Mouse (Mus musculus): Measurements from ENCODE around the gene Erf. TPM values are rescaled to one million over a fixed set of nuclear protein-coding genes. Genes with fewer than 3 reads are reported as not detected.

Erf gene
- polyA plus RNA-seq, 1 experiment from 2014 or later, result 24.4 TPM

DNA sequence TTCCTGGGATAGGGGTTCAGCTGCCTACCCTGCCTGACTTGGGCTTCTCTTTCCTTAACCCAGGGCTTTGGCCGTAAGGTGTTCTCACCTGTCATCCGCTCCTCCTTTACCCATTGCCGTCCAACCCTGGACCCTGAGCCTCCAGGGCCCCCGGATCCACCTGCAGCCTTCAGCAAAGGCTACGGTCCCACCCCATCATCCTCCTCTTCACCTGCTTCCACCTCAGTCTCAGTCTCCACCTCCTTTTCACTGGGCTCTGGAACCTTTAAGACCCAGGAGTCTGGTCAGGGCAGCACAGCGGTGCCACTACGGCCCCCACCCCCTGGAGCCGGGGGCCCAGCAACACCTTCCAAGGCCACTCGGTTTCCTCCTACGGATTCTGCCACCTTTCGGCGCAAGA lies 37.5 kb upstream of the Erf start:
- WGBS, result 89% methylated on average over 12 of the region's 12 CpGs
- ATAC-seq (ENCODE audit: insufficient number of reproducible peaks, low FRiP score, low TSS enrichment, low read depth), result no peak

DNA sequence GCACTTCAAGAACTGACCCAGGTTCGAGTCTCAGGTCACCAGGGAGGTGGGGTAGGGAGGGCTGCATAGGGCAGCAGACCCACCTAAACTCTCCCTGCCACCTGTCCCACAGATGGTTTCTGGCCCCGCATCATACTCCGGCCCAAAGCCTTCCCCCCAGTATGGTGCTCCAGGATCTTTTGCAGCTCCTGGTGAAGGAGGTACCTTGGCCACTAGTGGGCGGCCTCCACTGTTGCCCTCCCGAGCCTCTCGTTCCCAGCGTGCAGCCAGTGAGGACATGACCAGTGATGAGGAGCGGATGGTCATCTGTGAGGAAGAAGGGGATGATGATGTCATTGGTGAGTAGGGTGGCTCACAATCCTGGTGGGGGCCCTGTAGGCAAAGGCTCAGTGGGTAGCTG lies 36.4 kb upstream of the Erf start:
- Histone ChIP-seq H3K9ac (no peak overlapping the region), H3K4me2 (no peak overlapping the region), H3K4me3 (no peak overlapping the region), H3K27ac (no peak overlapping the region), H3K36me3 (peaks cover 75% of the 10 kb centered on the region), H3K27me3 (no peaks in the 10 kb centered on the region), H3K4me1 (peaks cover 47% of the 10 kb centered on the region), H3K9me3 (no peaks in the 10 kb centered on the region)
- ATAC-seq (ENCODE audit: insufficient number of reproducible peaks, low FRiP score, low TSS enrichment, low read depth), result no peak
- 82% methylated on average over 8 of the region's 8 CpGs for whole genome bisulfite sequencing

More for the DNA sequence above, 37.5 kb upstream of the Erf start:
- Histone ChIP-seq H3K36me3 (peaks cover 85% of the 10 kb centered on the region), H3K4me2 (no peak overlapping the region), H3K27me3 (no peaks in the 10 kb centered on the region), H3K27ac (no peak overlapping the region), H3K9ac (no peak overlapping the region), H3K4me1 (peaks cover 54% of the 10 kb centered on the region), H3K9me3 (no peaks in the 10 kb centered on the region), H3K4me3 (no peak overlapping the region)

DNA sequence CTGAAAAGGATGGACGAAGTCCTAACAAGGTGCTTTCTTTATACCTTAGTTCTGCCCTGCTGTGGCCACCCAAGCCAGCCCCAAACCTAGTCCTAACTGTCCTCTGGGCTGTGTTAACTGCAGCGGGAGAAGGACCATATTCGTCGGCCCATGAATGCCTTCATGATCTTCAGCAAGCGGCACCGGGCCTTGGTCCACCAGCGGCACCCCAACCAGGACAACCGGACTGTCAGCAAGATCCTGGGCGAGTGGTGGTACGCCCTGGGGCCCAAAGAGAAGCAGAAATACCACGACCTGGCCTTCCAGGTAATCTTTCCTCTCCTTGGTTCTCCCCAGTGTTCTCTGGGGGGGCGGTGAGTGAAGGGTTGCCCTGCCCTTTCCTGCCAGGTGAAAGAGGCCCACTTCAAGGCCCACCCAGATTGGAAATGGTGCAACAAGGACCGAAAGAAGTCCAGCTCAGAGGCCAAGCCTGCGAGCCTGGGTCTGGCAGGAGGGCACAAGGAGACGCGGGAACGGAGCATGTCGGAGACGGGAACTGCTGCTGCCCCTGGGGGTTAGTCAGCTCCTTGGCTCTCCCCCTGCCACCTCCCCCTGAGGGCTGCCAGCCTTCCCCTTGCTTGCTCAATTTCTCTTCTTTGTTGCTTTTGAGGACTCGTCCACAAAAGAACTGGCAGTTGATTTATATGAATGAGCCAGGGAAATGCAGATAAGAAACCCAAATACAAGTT lies 35.1 kb upstream of the Erf start:
- 89% methylated on average over 20 of the region's 20 CpGs for WGBS
- H3K36me3 ChIP-seq, result peaks cover 62% of the 10 kb centered on the region
- H3K9ac ChIP-seq, result no peak overlapping the region
- no peak overlapping the region for H3K4me3 ChIP-seq
- no peaks in the 10 kb centered on the region for H3K27me3 ChIP-seq
- H3K27ac ChIP-seq, result no peak overlapping the region
- H3K4me1 ChIP-seq, result peaks cover 48% of the 10 kb centered on the region
- ATAC-seq (ENCODE audit: insufficient number of reproducible peaks, low FRiP score, low TSS enrichment, low read depth), result no peak
- H3K9me3 ChIP-seq, result no peaks in the 10 kb centered on the region
- H3K4me2 ChIP-seq, result no peak overlapping the region

GRCm38 (mm10) chr7:25284766-25285165 lies 34.2 kb upstream of the Erf start:
- Histone ChIP-seq H3K9me3 (no peaks in the 10 kb centered on the region), H3K27me3 (no peaks in the 10 kb centered on the region), H3K4me3 (peak overlapping the region; percentile 78), H3K36me3 (peaks cover 52% of the 10 kb centered on the region), H3K9ac (no peak overlapping the region), H3K4me1 (peaks cover 53% of the 10 kb centered on the region), H3K27ac (peak overlapping the region; percentile 30; the same call in 1 of the 2 replicates), H3K4me2 (0 out of 2 replicates have a peak overlapping the region, but pooled peaks have one; percentile 78)
- ATAC-seq (ENCODE audit: insufficient number of reproducible peaks, low FRiP score, low TSS enrichment, low read depth), result no peak
- WGBS, result 69% methylated on average over 5 of the region's 5 CpGs

DNA sequence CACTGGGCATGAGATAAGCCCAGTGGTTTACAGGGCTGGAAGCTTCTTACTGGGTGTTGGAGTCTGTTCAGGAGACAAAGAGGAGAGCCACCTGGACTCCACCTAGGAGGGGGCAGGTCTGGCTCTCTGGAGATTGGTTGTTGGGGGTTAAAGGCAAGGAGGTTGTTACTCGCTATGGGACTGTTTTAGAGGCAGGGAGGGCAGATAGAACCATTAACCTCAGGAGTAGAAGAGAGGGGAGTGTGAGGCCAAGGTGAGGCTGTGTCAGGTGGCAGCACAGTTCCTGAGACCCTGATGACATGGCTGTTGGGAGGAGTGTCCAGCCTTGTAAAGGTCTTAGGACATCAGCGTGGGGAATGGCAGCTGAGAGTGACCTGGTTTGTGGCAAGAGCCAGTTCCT lies 33.6 kb upstream of the Erf start:
- H3K4me3 ChIP-seq, result peak overlapping the region; percentile 78
- H3K27me3 ChIP-seq, result no peaks in the 10 kb centered on the region
- peak overlapping the region; percentile 100; the same call in 1 of the 2 replicates for H3K27ac ChIP-seq
- peaks cover 57% of the 10 kb centered on the region for H3K4me1 ChIP-seq
- no peak for ATAC-seq (ENCODE audit: insufficient number of reproducible peaks, low FRiP score, low TSS enrichment, low read depth)
- peaks cover 47% of the 10 kb centered on the region for H3K36me3 ChIP-seq
- peak overlapping the region; percentile 78 for H3K4me2 ChIP-seq
- WGBS, result 46% methylated on average over 2 of the region's 2 CpGs
- peak overlapping the region; percentile 61 for H3K9ac ChIP-seq
- H3K9me3 ChIP-seq, result no peaks in the 10 kb centered on the region

- peak overlapping the region; percentile 78 for H3K4me3 ChIP-seq
- 10% methylated on average over 5 of the region's 5 CpGs for WGBS
- H3K4me2 ChIP-seq, result peak overlapping the region; percentile 78
Observed at GRCm38 (mm10) chr7:25283637-25284036, 33.1 kb upstream of the Erf start.

GRCm38 (mm10) chr7:25282731-25283211 lies 32.2 kb upstream of the Erf start:
- peak overlapping the region; percentile 78 for H3K4me2 ChIP-seq
- H3K27me3 ChIP-seq, result no peaks in the 10 kb centered on the region
- H3K4me1 ChIP-seq, result peaks cover 54% of the 10 kb centered on the region
- peak overlapping the region; percentile 100 for H3K27ac ChIP-seq
- under 1% methylated on average over 28 of the region's 36 CpGs for WGBS
- H3K9ac ChIP-seq, result peak overlapping the region; percentile 61
- peaks cover 33% of the 10 kb centered on the region for H3K36me3 ChIP-seq
- H3K4me3 ChIP-seq, result peak overlapping the region; percentile 78
- H3K9me3 ChIP-seq, result no peaks in the 10 kb centered on the region
- ATAC-seq (ENCODE audit: insufficient number of reproducible peaks, low FRiP score, low TSS enrichment, low read depth), result no peak

More at GRCm38 (mm10) chr7:25283637-25284036, 33.1 kb upstream of the Erf start:
- H3K9ac ChIP-seq, result peak overlapping the region; percentile 61
- H3K27me3 ChIP-seq, result no peaks in the 10 kb centered on the region
- peaks cover 57% of the 10 kb centered on the region for H3K4me1 ChIP-seq
- H3K9me3 ChIP-seq, result no peaks in the 10 kb centered on the region
- no peak for ATAC-seq (ENCODE audit: insufficient number of reproducible peaks, low FRiP score, low TSS enrichment, low read depth)
- peaks cover 41% of the 10 kb centered on the region for H3K36me3 ChIP-seq
- H3K27ac ChIP-seq, result peak overlapping the region; percentile 100

GRCm38 (mm10) chr7:25281734-25282601 lies 31.4 kb upstream of the Erf start:
- Histone ChIP-seq H3K36me3 (peaks cover 25% of the 10 kb centered on the region), H3K4me3 (peak overlapping the region; percentile 78), H3K27me3 (no peaks in the 10 kb centered on the region), H3K9me3 (no peaks in the 10 kb centered on the region), H3K4me1 (peaks cover 62% of the 10 kb centered on the region), H3K27ac (peak overlapping the region; percentile 100), H3K4me2 (peak overlapping the region; percentile 78), H3K9ac (peak overlapping the region; percentile 61)
- peak; percentile 71 for ATAC-seq (ENCODE audit: insufficient number of reproducible peaks, low FRiP score, low TSS enrichment, low read depth)
- WGBS, result under 1% methylated on average over 64 of the region's 108 CpGs

DNA sequence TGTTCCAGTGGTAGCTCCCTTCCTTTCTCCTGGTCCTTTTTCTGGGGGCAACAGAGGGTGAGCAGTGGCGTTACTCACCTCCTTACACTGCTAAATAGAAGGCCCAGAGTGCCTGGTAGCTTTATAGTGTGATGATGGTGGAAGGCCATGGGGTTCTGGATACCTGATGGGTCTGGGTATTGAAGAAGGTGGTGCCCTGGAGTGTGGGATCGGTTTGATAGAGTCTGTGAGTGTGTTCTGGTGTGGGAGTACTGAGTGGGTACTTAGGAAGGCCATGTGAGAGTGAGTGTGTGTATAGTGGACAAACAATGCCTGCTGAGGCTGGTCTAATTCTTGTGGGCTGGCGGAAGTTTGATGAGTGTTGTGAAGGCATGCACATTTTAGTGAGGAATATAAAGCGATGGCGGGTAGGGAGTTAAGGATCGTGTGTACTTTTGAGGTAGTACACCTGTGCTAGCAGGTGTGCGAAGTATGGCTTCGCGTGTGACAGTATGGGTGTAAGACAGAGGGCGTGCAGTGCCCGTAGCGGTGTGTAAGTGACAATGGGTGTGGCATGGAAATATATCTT lies 30.7 kb upstream of the Erf start:
- peak overlapping the region; percentile 78 for H3K4me3 ChIP-seq
- no peaks in the 10 kb centered on the region for H3K9me3 ChIP-seq
- H3K4me2 ChIP-seq, result peak overlapping the region; percentile 77
- no peak overlapping the region for H3K9ac ChIP-seq
- no peak for ATAC-seq (ENCODE audit: insufficient number of reproducible peaks, low FRiP score, low TSS enrichment, low read depth)
- peaks cover 17% of the 10 kb centered on the region for H3K36me3 ChIP-seq
- 12% methylated on average over 12 of the region's 12 CpGs for WGBS
- H3K27me3 ChIP-seq, result no peaks in the 10 kb centered on the region
- peaks cover 66% of the 10 kb centered on the region for H3K4me1 ChIP-seq
- H3K27ac ChIP-seq, result peak overlapping the region; percentile 100

GRCm38 (mm10) chr7:25279861-25280791 lies 29.6 kb upstream of the Erf start:
- Histone ChIP-seq H3K27ac (peak overlapping the region; percentile 100), H3K4me2 (peak overlapping the region; percentile 77), H3K27me3 (no peaks in the 10 kb centered on the region), H3K9me3 (no peaks in the 10 kb centered on the region), H3K4me1 (peaks cover 69% of the 10 kb centered on the region), H3K9ac (peak overlapping the region; percentile 68), H3K4me3 (peak overlapping the region; percentile 78), H3K36me3 (peaks cover 10% of the 10 kb centered on the region)
- 0% methylated on average over 6 of the region's 6 CpGs for WGBS
- ATAC-seq (ENCODE audit: insufficient number of reproducible peaks, low FRiP score, low TSS enrichment, low read depth), result peak; percentile 56
